Mouse (Mus musculus): ENCODE data around the gene Flnb. TPM values are rescaled to one million over a fixed set of nuclear protein-coding genes. Genes with fewer than 3 reads are reported as not detected.

Flnb gene
- polyA plus RNA-seq, 1 experiment from 2014 or later = 16.5 TPM

GRCm38 (mm10) chr14:7961714-7962113 is 144.0 kb downstream of the Flnb start:
- no peak overlapping the region for H3K4me3 ChIP-seq (ENCODE audit: low read depth, low read length)
- ATAC-seq (ENCODE audit: low FRiP score) (no peak), DNase-seq (ENCODE audit: low spot score) (no peak)
- H3K9me3 ChIP-seq (ENCODE audit: control insufficient read depth, low read length) = no peaks in the 10 kb centered on the region
- no peak overlapping the region for H3K27ac ChIP-seq (ENCODE audit: low read depth, low read length)
- no peaks in the 10 kb centered on the region for H3K36me3 ChIP-seq (ENCODE audit: control insufficient read depth, insufficient read depth, low read length)
- WGBS = 82% methylated on average over 5 of the region's 5 CpGs
- no peaks in the 10 kb centered on the region for H3K27me3 ChIP-seq (ENCODE audit: control insufficient read depth, insufficient read depth, low read length)
- H3K9ac ChIP-seq (ENCODE audit: low read depth, low read length) = no peak overlapping the region
- no peaks in the 10 kb centered on the region for H3K4me1 ChIP-seq (replicated peaks; ENCODE audit: control insufficient read depth, insufficient read depth, low read length)
- H3K4me2 ChIP-seq (replicated peaks; ENCODE audit: low read depth, low read length) = no peak overlapping the region

GRCm38 (mm10) chr14:7962626-7963025 is 144.9 kb downstream of the Flnb start:
- WGBS = 76% methylated on average over 2 of the region's 2 CpGs

GRCm38 (mm10) chr14:7963160-7963559 is 145.4 kb downstream of the Flnb start:
- no peaks in the 10 kb centered on the region for H3K4me1 ChIP-seq (replicated peaks; ENCODE audit: control insufficient read depth, insufficient read depth, low read length)
- no peak overlapping the region for H3K4me3 ChIP-seq (ENCODE audit: low read depth, low read length)
- H3K27ac ChIP-seq (ENCODE audit: low read depth, low read length) = no peak overlapping the region
- WGBS = 63% methylated on average over 7 of the region's 7 CpGs
- no peaks in the 10 kb centered on the region for H3K9me3 ChIP-seq (ENCODE audit: control insufficient read depth, low read length)
- H3K4me2 ChIP-seq (replicated peaks; ENCODE audit: low read depth, low read length) = no peak overlapping the region
- no peaks in the 10 kb centered on the region for H3K27me3 ChIP-seq (ENCODE audit: control insufficient read depth, insufficient read depth, low read length)
- H3K9ac ChIP-seq (ENCODE audit: low read depth, low read length) = no peak overlapping the region
- no peak for DNase-seq (ENCODE audit: low spot score)
- ATAC-seq (ENCODE audit: low FRiP score) = no peak
- H3K36me3 ChIP-seq (ENCODE audit: control insufficient read depth, insufficient read depth, low read length) = no peaks in the 10 kb centered on the region

More at GRCm38 (mm10) chr14:7962626-7963025, 144.9 kb downstream of the Flnb start:
- ATAC-seq (ENCODE audit: low FRiP score) (no peak), DNase-seq (ENCODE audit: low spot score) (no peak)
- Histone ChIP-seq H3K9ac (ENCODE audit: low read depth, low read length) (no peak overlapping the region), H3K36me3 (ENCODE audit: control insufficient read depth, insufficient read depth, low read length) (no peaks in the 10 kb centered on the region), H3K4me1 (replicated peaks; ENCODE audit: control insufficient read depth, insufficient read depth, low read length) (no peaks in the 10 kb centered on the region), H3K4me2 (replicated peaks; ENCODE audit: low read depth, low read length) (no peak overlapping the region), H3K27me3 (ENCODE audit: control insufficient read depth, insufficient read depth, low read length) (no peaks in the 10 kb centered on the region), H3K9me3 (ENCODE audit: control insufficient read depth, low read length) (no peaks in the 10 kb centered on the region), H3K4me3 (ENCODE audit: low read depth, low read length) (no peak overlapping the region), H3K27ac (ENCODE audit: low read depth, low read length) (no peak overlapping the region)

GRCm38 (mm10) chr14:7964219-7964889 is 146.6 kb downstream of the Flnb start:
- peak; percentile 86 for DNase-seq (ENCODE audit: low spot score)
- WGBS = 58% methylated on average over 11 of the region's 11 CpGs
- H3K4me3 ChIP-seq (ENCODE audit: low read depth, low read length) = no peak overlapping the region

DNA sequence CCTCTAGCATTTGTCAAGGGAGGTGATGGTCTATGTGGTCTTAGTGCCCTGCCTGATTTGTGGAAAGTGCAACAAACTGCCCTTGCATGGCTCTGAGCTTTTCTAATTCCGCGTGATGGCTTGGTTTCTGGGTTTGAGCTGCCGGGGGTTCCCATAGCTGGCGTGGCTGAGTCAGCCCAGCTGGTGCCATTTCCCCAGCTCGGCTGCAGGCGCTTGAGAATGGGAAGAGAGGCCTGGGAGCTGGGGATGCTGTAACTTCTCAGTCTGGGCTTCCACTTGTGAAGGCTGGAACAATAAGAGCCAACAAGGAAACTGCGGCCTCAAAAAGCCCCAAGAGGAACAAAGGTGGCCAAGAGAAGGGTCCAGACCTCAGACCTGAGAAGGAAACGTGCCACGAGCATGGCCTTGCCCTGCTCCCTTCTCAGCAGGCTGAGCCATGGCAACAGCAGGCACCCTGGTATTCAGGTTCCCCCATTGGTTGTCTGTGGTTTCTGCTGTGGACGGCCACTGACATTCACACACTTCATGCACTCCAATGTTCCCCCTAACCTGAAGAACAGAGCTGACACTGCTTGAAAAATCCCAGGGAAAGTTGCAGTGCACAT is 154.2 kb downstream of the Flnb start:
- ATAC-seq (ENCODE audit: low FRiP score) (no peak), DNase-seq (ENCODE audit: low spot score) (no peak)
- H3K4me2 ChIP-seq (replicated peaks; ENCODE audit: low read depth, low read length) = no peak overlapping the region
- no peaks in the 10 kb centered on the region for H3K4me1 ChIP-seq (replicated peaks; ENCODE audit: control insufficient read depth, insufficient read depth, low read length)
- 71% methylated on average over 10 of the region's 10 CpGs for WGBS
- no peak overlapping the region for H3K9ac ChIP-seq (ENCODE audit: low read depth, low read length)
- H3K4me3 ChIP-seq (ENCODE audit: low read depth, low read length) = no peak overlapping the region
- H3K36me3 ChIP-seq (ENCODE audit: control insufficient read depth, insufficient read depth, low read length) = no peaks in the 10 kb centered on the region
- H3K27me3 ChIP-seq (ENCODE audit: control insufficient read depth, insufficient read depth, low read length) = no peaks in the 10 kb centered on the region
- H3K9me3 ChIP-seq (ENCODE audit: control insufficient read depth, low read length) = no peaks in the 10 kb centered on the region
- no peak overlapping the region for H3K27ac ChIP-seq (ENCODE audit: low read depth, low read length)

More at GRCm38 (mm10) chr14:7964219-7964889, 146.6 kb downstream of the Flnb start:
- no peak overlapping the region for H3K27ac ChIP-seq (ENCODE audit: low read depth, low read length)
- ATAC-seq (ENCODE audit: low FRiP score) = peak; percentile 65; the same call in 1 of the 2 replicates
- no peak overlapping the region for H3K9ac ChIP-seq (ENCODE audit: low read depth, low read length)
- no peaks in the 10 kb centered on the region for H3K36me3 ChIP-seq (ENCODE audit: control insufficient read depth, insufficient read depth, low read length)
- no peaks in the 10 kb centered on the region for H3K4me1 ChIP-seq (replicated peaks; ENCODE audit: control insufficient read depth, insufficient read depth, low read length)
- no peaks in the 10 kb centered on the region for H3K9me3 ChIP-seq (ENCODE audit: control insufficient read depth, low read length)
- no peak overlapping the region for H3K4me2 ChIP-seq (replicated peaks; ENCODE audit: low read depth, low read length)
- no peaks in the 10 kb centered on the region for H3K27me3 ChIP-seq (ENCODE audit: control insufficient read depth, insufficient read depth, low read length)

GRCm38 (mm10) chr14:7974643-7975042 is 156.9 kb downstream of the Flnb start:
- no peak overlapping the region for H3K4me2 ChIP-seq (replicated peaks; ENCODE audit: low read depth, low read length)
- no peaks in the 10 kb centered on the region for H3K36me3 ChIP-seq (ENCODE audit: control insufficient read depth, insufficient read depth, low read length)
- WGBS = 79% methylated on average over 1 of the region's 1 CpGs
- no peak overlapping the region for H3K4me3 ChIP-seq (ENCODE audit: low read depth, low read length)
- no peaks in the 10 kb centered on the region for H3K4me1 ChIP-seq (replicated peaks; ENCODE audit: control insufficient read depth, insufficient read depth, low read length)
- H3K27ac ChIP-seq (ENCODE audit: low read depth, low read length) = no peak overlapping the region
- H3K27me3 ChIP-seq (ENCODE audit: control insufficient read depth, insufficient read depth, low read length) = no peaks in the 10 kb centered on the region
- H3K9ac ChIP-seq (ENCODE audit: low read depth, low read length) = no peak overlapping the region
- DNase-seq (ENCODE audit: low spot score) (no peak), ATAC-seq (ENCODE audit: low FRiP score) (no peak)
- no peaks in the 10 kb centered on the region for H3K9me3 ChIP-seq (ENCODE audit: control insufficient read depth, low read length)

- WGBS = 86% methylated on average over 6 of the region's 6 CpGs
Observed at GRCm38 (mm10) chr14:7975177-7975576, 157.4 kb downstream of the Flnb start.

GRCm38 (mm10) chr14:7977471-7977870 is 159.7 kb downstream of the Flnb start:
- no peaks in the 10 kb centered on the region for H3K36me3 ChIP-seq (ENCODE audit: control insufficient read depth, insufficient read depth, low read length)
- DNase-seq (ENCODE audit: low spot score) (no peak), ATAC-seq (ENCODE audit: low FRiP score) (no peak)
- H3K27ac ChIP-seq (ENCODE audit: low read depth, low read length) = no peak overlapping the region
- no peak overlapping the region for H3K9ac ChIP-seq (ENCODE audit: low read depth, low read length)
- no peak overlapping the region for H3K4me2 ChIP-seq (replicated peaks; ENCODE audit: low read depth, low read length)
- no peaks in the 10 kb centered on the region for H3K4me1 ChIP-seq (replicated peaks; ENCODE audit: control insufficient read depth, insufficient read depth, low read length)
- no peaks in the 10 kb centered on the region for H3K9me3 ChIP-seq (ENCODE audit: control insufficient read depth, low read length)
- no peak overlapping the region for H3K4me3 ChIP-seq (ENCODE audit: low read depth, low read length)
- 91% methylated on average over 1 of the region's 1 CpGs for WGBS
- no peaks in the 10 kb centered on the region for H3K27me3 ChIP-seq (ENCODE audit: control insufficient read depth, insufficient read depth, low read length)

More at GRCm38 (mm10) chr14:7975177-7975576, 157.4 kb downstream of the Flnb start:
- ATAC-seq (ENCODE audit: low FRiP score) (no peak), DNase-seq (ENCODE audit: low spot score) (no peak)
- Histone ChIP-seq H3K9ac (ENCODE audit: low read depth, low read length) (no peak overlapping the region), H3K4me2 (replicated peaks; ENCODE audit: low read depth, low read length) (no peak overlapping the region), H3K36me3 (ENCODE audit: control insufficient read depth, insufficient read depth, low read length) (no peaks in the 10 kb centered on the region), H3K4me3 (ENCODE audit: low read depth, low read length) (no peak overlapping the region), H3K27ac (ENCODE audit: low read depth, low read length) (no peak overlapping the region), H3K4me1 (replicated peaks; ENCODE audit: control insufficient read depth, insufficient read depth, low read length) (no peaks in the 10 kb centered on the region), H3K27me3 (ENCODE audit: control insufficient read depth, insufficient read depth, low read length) (no peaks in the 10 kb centered on the region), H3K9me3 (ENCODE audit: control insufficient read depth, low read length) (no peaks in the 10 kb centered on the region)

GRCm38 (mm10) chr14:7978183-7978582 is 160.4 kb downstream of the Flnb start:
- H3K4me2 ChIP-seq (replicated peaks; ENCODE audit: low read depth, low read length) = no peak overlapping the region
- no peak overlapping the region for H3K4me3 ChIP-seq (ENCODE audit: low read depth, low read length)
- ATAC-seq (ENCODE audit: low FRiP score) (no peak), DNase-seq (ENCODE audit: low spot score) (no peak)
- H3K27ac ChIP-seq (ENCODE audit: low read depth, low read length) = no peak overlapping the region
- H3K9me3 ChIP-seq (ENCODE audit: control insufficient read depth, low read length) = no peaks in the 10 kb centered on the region
- no peak overlapping the region for H3K9ac ChIP-seq (ENCODE audit: low read depth, low read length)
- H3K27me3 ChIP-seq (ENCODE audit: control insufficient read depth, insufficient read depth, low read length) = no peaks in the 10 kb centered on the region
- H3K4me1 ChIP-seq (replicated peaks; ENCODE audit: control insufficient read depth, insufficient read depth, low read length) = no peaks in the 10 kb centered on the region
- H3K36me3 ChIP-seq (ENCODE audit: control insufficient read depth, insufficient read depth, low read length) = no peaks in the 10 kb centered on the region
- WGBS = 85% methylated on average over 1 of the region's 1 CpGs
